Mouse (Mus musculus): Measurements from ENCODE around the gene B4galt5.
A peak's percentile ranks its signal among the peaks of the same experiment; 100 is the strongest.

Gene B4galt5

GRCm38 (mm10) chr2:167302641-167303040 lies 46.3 kb downstream of the B4galt5 start:
- peak; percentile 4 for DNase-seq

- DNase-seq: peak; percentile 2
These were observed 47.0 kb downstream of the B4galt5 start for GRCm38 (mm10) chr2:167302031-167302430.

GRCm38 (mm10) chr2:167301601-167302000 lies 47.4 kb downstream of the B4galt5 start:
- no peak for DNase-seq

- peak; percentile 2 for DNase-seq
These were observed 48.0 kb downstream of the B4galt5 start for GRCm38 (mm10) chr2:167300943-167301497.

GRCm38 (mm10) chr2:167299861-167300667 lies 48.9 kb downstream of the B4galt5 start:
- peak; percentile 21 for DNase-seq

- peak; percentile 62 for DNase-seq
These were observed 50.0 kb downstream of the B4galt5 start for GRCm38 (mm10) chr2:167298729-167299705.

- DNase-seq: peak; percentile 3
These were observed 51.0 kb downstream of the B4galt5 start for GRCm38 (mm10) chr2:167297985-167298384.

GRCm38 (mm10) chr2:167294926-167295325 lies 54.1 kb downstream of the B4galt5 start:
- peak; percentile 27 for DNase-seq

GRCm38 (mm10) chr2:167294216-167294615 lies 54.8 kb downstream of the B4galt5 start:
- DNase-seq: peak; percentile 3

GRCm38 (mm10) chr2:167293289-167294085 lies 55.5 kb downstream of the B4galt5 start:
- peak; percentile 3 for DNase-seq

- peak; percentile 1 for DNase-seq
These were observed 56.1 kb downstream of the B4galt5 start for GRCm38 (mm10) chr2:167292854-167293253.

- no peak for DNase-seq
These were observed 56.8 kb downstream of the B4galt5 start for GRCm38 (mm10) chr2:167292151-167292591.

- peak; percentile 1 for DNase-seq
These were observed 57.3 kb downstream of the B4galt5 start for GRCm38 (mm10) chr2:167291656-167292055.

GRCm38 (mm10) chr2:167281461-167281860 lies 67.5 kb downstream of the B4galt5 start:
- peak; percentile 2 for DNase-seq

- DNase-seq: no peak
These were observed 68.0 kb downstream of the B4galt5 start for GRCm38 (mm10) chr2:167280986-167281310.

GRCm38 (mm10) chr2:167280090-167280985 lies 68.6 kb downstream of the B4galt5 start:
- DNase-seq: peak; percentile 79

- peak; percentile 68 for DNase-seq
These were observed 70.0 kb downstream of the B4galt5 start for GRCm38 (mm10) chr2:167278751-167279526.

- peak; percentile 1 for DNase-seq
These were observed 71.0 kb downstream of the B4galt5 start for GRCm38 (mm10) chr2:167278011-167278410.

- DNase-seq: peak; percentile 1
These were observed 72.0 kb downstream of the B4galt5 start for GRCm38 (mm10) chr2:167277026-167277425.

- DNase-seq: peak; percentile 1
These were observed 73.1 kb downstream of the B4galt5 start for GRCm38 (mm10) chr2:167275856-167276255.
